Mouse (Mus musculus) stomach, embryonic 14.5 days (tissue): ENCODE results near the gene Itga10. TPM values are rescaled to one million over a fixed set of nuclear protein-coding genes. Genes with fewer than 3 reads are reported as not detected.

ENCODE experiments used
- ATAC-seq: fragments of 200-750 bp; cut with Nextera tagmentation; 2 replicates; pipeline ENCODE4 v1.8.0; 2017; ENCODE audit warnings: low read depth, moderate TSS enrichment; ENCODE audit not compliant: insufficient number of reproducible peaks, insufficient read depth, low FRiP score
- H3K27ac ChIP-seq: fragments of 300-500 bp; sonication (generic); 2 replicates; pipeline ENCODE4 v1.5.1; 2014; ENCODE audit warnings: mild to moderate bottlenecking, low read length, moderate library complexity, mixed read lengths
- H3K27me3 ChIP-seq: fragments of 300-500 bp; sonication (generic); 2 replicates; pipeline ENCODE4 v1.6.1; 2014; ENCODE audit warnings: low read length, control low read depth, mixed read lengths; ENCODE audit not compliant: control insufficient read depth, insufficient read depth
- H3K36me3 ChIP-seq: fragments of 300-500 bp; sonication (generic); 2 replicates; pipeline ENCODE4 v1.6.1; 2014; ENCODE audit warnings: mild to moderate bottlenecking, control low read depth, low read length, moderate library complexity, mixed read lengths; ENCODE audit not compliant: control insufficient read depth, insufficient read depth
- H3K4me1 ChIP-seq: fragments of 300-500 bp; sonication (generic); 2 replicates; pipeline ENCODE4 v1.6.1; 2014; ENCODE audit warnings: low read length, control low read depth, mixed read lengths; ENCODE audit not compliant: control insufficient read depth, insufficient read depth
- H3K4me2 ChIP-seq: fragments of 300-500 bp; sonication (generic); replicated peaks from 2 replicates; pipeline ENCODE4 v1.6.1; 2014; ENCODE audit warnings: low read depth, low read length, control low read depth
- H3K4me3 ChIP-seq: fragments of 300-500 bp; sonication (generic); 2 replicates; pipeline ENCODE4 v1.5.1; 2014; ENCODE audit warnings: low read depth, low read length, control low read depth
- H3K9ac ChIP-seq: fragments of 300-500 bp; sonication (generic); replicated peaks from 2 replicates; pipeline ENCODE4 v1.6.1; 2014; ENCODE audit warnings: low read depth, mild to moderate bottlenecking, control low read depth, low read length, moderate library complexity, mixed read lengths
- H3K9me3 ChIP-seq: fragments of 300-500 bp; sonication (generic); 2 replicates; pipeline ENCODE4 v1.6.1; 2016; ENCODE audit warnings: low read depth, low read length, control low read depth; ENCODE audit not compliant: control insufficient read depth
- WGBS: fragments of 180-500 bp; shearing (Covaris S2); extraction: QIAGEN DNeasy Blood & Tissue Kit; methylation state at CpG from one replicate; pipeline ENCODE4 v1.1.7; 2014; 5-methylcytosine and 5-hydroxymethylcytosine counted together
- polyA plus RNA-seq: library from polyadenylated mRNA; unstranded; fragments of >200 nt; fragmentation: Nextera tagmentation; extraction: Ambion mirVana; gene quantifications from 2 replicates; pipeline ENCODE4 v1.2.1, GENCODE M21; 2014

Gene Itga10
- polyA plus RNA-seq, 1 experiment from 2014 or later, result 1.00 TPM

DNA sequence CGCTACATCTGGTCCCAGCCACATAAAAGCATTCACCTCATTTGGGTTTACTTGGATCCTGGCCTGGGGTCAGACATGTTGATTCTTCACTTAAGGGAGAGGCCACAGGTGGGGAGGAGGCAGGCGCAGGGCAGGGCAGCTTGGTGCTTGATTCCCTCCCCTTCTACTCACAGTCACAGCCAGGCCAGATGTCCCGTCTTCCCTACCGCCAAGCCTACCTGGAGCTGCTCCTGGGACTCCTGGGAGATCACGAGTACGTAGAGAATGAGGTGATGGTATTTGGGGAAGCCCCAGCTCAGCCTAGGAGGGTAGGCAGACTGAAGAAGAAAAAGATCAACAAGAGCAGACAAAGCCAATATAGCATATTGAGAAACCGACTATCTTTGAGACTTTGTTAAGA, 61.6 kb downstream of the Itga10 start:
- Histone ChIP-seq H3K9me3 (no peaks in the 10 kb centered on the region), H3K4me3 (no peak overlapping the region), H3K27ac (no peak overlapping the region), H3K27me3 (0 out of 2 replicates have a peak, but pooled peaks cover 5% of the 10 kb centered on the region), H3K4me2 (no peak overlapping the region), H3K4me1 (no peaks in the 10 kb centered on the region), H3K36me3 (peaks cover 34% of the 10 kb centered on the region), H3K9ac (no peak overlapping the region)
- 58% methylated on average over 7 of the region's 7 CpGs for WGBS
- ATAC-seq, result no peak

DNA sequence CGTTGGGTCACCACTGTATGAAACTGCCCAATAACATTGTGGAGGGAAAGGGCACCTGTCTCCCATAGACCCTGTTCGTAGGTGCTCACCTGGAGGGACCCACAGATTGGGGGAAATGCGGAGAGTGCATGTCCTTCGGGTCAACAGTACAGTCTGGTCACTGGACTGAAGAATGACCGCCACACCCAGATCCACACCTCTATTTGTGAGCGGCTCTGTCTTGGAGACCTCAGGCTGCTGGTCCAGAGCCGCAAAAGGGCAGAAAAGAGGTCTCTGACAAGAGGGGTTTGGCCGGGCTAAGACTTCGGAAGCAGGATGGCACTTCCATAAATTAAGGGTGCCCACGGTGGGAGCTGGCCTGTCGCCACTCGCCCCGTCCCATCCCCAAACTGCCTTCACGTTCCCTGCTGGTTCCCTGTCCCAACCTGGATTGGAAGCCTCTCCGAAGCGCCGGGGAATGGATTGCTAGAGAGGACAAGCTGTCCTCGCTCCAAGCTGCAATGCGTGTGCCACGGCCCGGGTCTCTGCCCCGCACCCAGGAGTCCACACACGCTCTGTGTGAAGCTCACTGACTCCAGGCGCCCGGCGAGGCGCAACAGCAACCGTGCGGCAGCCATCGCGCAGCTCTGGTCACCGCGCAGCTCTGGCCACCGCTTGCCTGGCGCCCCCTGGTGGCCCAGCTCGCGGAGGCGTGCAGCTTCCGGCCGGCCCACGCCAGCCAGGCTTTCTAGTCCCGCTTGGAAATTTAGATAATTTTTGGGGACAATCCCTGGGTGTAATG, 62.7 kb downstream of the Itga10 start, which contains the start of gene Nudt17:
Nudt17 (minus strand) TSS at position 660 of the 781 bp plus-strand sequence.
- H3K9ac ChIP-seq, result peak within 1 kb of the TSS; percentile 60
- no peaks in the 10 kb centered on the region for H3K4me1 ChIP-seq
- H3K27ac ChIP-seq, result no peak within 1 kb of the TSS
- H3K4me2 ChIP-seq, result peak within 1 kb of the TSS; percentile 95
- H3K27me3 ChIP-seq, result 0 out of 2 replicates have a peak, but pooled peaks cover 5% of the 10 kb centered on the region
- H3K36me3 ChIP-seq, result peaks cover 38% of the 10 kb centered on the region
- H3K9me3 ChIP-seq, result no peaks in the 10 kb centered on the region
- 4% methylated on average over 42 of the region's 42 CpGs for WGBS
- peak within 1 kb of the TSS; percentile 47 for H3K4me3 ChIP-seq
- ATAC-seq, result peak; percentile 82; the same call in 1 of the 2 replicates

DNA sequence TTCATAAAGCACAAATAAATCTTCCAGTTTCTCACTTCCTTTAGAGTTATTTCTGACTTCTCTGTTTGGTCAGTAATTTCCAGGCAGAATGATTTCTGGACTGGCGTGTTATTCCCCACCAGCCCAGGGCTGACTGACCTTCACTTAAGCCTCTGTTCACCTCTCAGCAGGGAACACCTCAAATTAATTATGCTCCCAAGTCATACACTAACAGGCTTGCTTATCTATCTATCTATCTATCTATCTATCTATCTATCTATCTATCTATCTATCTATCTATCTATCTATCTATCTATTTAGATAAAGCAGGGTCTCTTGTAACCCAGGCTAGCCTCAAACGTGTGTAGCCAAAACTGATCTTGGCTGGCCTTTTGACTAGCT, 63.3 kb downstream of the Itga10 start:
- no peak overlapping the region for H3K9ac ChIP-seq
- H3K27ac ChIP-seq, result no peak overlapping the region
- 46% methylated on average over 2 of the region's 2 CpGs for WGBS
- peak overlapping the region; percentile 95; the same call in 1 of the 2 replicates for H3K4me2 ChIP-seq
- no peak for ATAC-seq
- no peak overlapping the region; the same call in 1 of the 2 replicates for H3K4me3 ChIP-seq
- H3K27me3 ChIP-seq, result 0 out of 2 replicates have a peak, but pooled peaks cover 5% of the 10 kb centered on the region
- H3K36me3 ChIP-seq, result peaks cover 38% of the 10 kb centered on the region
- H3K9me3 ChIP-seq, result no peaks in the 10 kb centered on the region
- H3K4me1 ChIP-seq, result no peaks in the 10 kb centered on the region

Other genes starting within 250 kb of the Itga10 start
- gene BC107364, start 193.3 kb upstream of the Itga10 start, polyA plus RNA-seq, result not detected in 2 replicates
- gene Hfe2, start 120.4 kb upstream of the Itga10 start, polyA plus RNA-seq, result 0.20 TPM in 1 of 2 replicates, not detected in the other
- gene Txnip, start 87.6 kb upstream of the Itga10 start, polyA plus RNA-seq, result 155 and 168 TPM in 2 replicates
- gene Gm16253, start 68.6 kb upstream of the Itga10 start, polyA plus RNA-seq, result 0.69 and 1.9 TPM in 2 replicates
- 21.5 and 29.5 TPM in 2 replicates for gene Polr3gl, start 51.4 kb upstream of the Itga10 start, polyA plus RNA-seq
- gene Ankrd34a, start 48.9 kb upstream of the Itga10 start, polyA plus RNA-seq, result 2.9 and 3.4 TPM in 2 replicates
- gene Lix1l, start 44.4 kb upstream of the Itga10 start, polyA plus RNA-seq, result 10.6 TPM in 2 replicates
- 144 and 147 TPM in 2 replicates for gene Rbm8a, start 15.7 kb upstream of the Itga10 start, polyA plus RNA-seq
- 45.4 and 51.3 TPM in 2 replicates for gene Pex11b, start 10.2 kb upstream of the Itga10 start, polyA plus RNA-seq
- 0.07 TPM in 1 of 2 replicates, not detected in the other for gene Gm42957, start 10.1 kb upstream of the Itga10 start, polyA plus RNA-seq
- 0.82 and 1.1 TPM in 2 replicates for gene Ankrd35, start 24.5 kb downstream of the Itga10 start, polyA plus RNA-seq
- gene Pias3, start 50.8 kb downstream of the Itga10 start, polyA plus RNA-seq, result 52.6 and 59.4 TPM in 2 replicates
- 8.7 and 9.3 TPM in 2 replicates for gene Nudt17, start 63.0 kb downstream of the Itga10 start, polyA plus RNA-seq
- gene Polr3c, start 82.0 kb downstream of the Itga10 start, polyA plus RNA-seq, result 31.8 and 32.5 TPM in 2 replicates
- gene Rnf115, start 82.1 kb downstream of the Itga10 start, polyA plus RNA-seq, result 41.1 and 42.1 TPM in 2 replicates
- gene Pdzk1, start 183.7 kb downstream of the Itga10 start, polyA plus RNA-seq, result 0.28 TPM in 1 of 2 replicates, not detected in the other
- gene Cd160, start 183.8 kb downstream of the Itga10 start, polyA plus RNA-seq, result 0.31 and 0.32 TPM in 2 replicates